Mouse (Mus musculus): ENCODE results near the gene BC029722. TPM values are rescaled to one million over a fixed set of nuclear protein-coding genes. Genes with fewer than 3 reads are reported as not detected.

Gene BC029722
- polyA plus RNA-seq (2012; ENCODE audit: low replicate concordance) = 34.6 and 39.0 TPM in 2 replicates

DNA sequence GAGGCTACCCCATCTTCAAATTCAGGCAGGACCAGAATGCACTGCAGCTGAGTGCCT lies at the start of gene BC029722:
Gene BC029722 (minus strand): TSS at position 35 of the 57 bp plus-strand sequence.

GRCm38 (mm10) chr2:155834732-155835131 lies 15.5 kb upstream of the BC029722 start, which contains the start of gene Fam83c:
Fam83c (minus strand) TSS chr2:155834854.

DNA sequence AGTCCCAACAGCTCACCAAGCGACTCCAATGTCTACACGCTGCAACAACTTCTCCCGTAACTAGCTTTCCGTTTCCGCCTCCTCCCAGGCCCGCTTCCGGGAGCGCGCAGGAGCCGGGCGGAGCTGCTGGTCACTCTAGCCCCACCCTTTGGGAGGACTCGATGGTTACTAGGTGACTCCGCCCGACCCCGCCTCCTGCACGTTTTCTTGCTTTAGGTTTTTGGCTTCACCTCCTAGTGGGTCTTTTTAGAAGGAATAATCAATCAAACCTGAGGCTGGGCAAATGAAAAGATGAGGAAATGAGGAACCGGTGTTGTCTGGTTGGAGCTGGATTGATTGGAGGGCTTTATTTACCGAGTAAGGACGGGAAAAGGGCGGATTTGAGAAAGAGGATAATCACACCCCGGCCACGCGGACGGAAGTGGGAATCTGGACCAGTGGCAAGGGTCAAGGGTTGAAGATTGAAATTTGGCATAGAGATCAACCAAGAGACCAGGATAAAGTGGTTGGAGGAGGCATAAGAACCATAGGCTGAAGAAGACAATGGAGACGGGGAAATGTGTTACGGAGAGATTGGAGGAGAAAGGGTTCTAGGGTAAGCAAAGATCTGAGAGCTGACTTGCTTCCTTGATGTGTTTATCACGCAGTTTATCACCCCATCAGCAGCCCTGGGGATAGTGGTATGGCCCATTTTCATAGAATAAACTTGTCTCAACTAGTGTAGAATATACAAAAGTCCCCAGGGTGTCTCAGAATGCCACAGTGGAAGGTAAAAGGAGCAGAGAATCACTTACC lies 7.6 kb upstream of the BC029722 start, which contains the start of gene Eif6:
Gene Eif6 (minus strand): TSS at position 296 of the 795 bp plus-strand sequence.

GRCm38 (mm10) chr2:155774927-155775684 lies 44.1 kb downstream of the BC029722 start, which contains the start of gene Mmp24:
Mmp24 (plus strand) TSS chr2:155775342.

Other genes starting within 250 kb of the BC029722 start
- 17.2 and 20.6 TPM in 2 replicates for gene Gss, start 226.6 kb downstream of the BC029722 start, polyA plus RNA-seq (2012; ENCODE audit: low replicate concordance)
- gene Myh7b, start 208.2 kb downstream of the BC029722 start, polyA plus RNA-seq (2012; ENCODE audit: low replicate concordance) = 2.6 and 5.9 TPM in 2 replicates
- 79.6 and 93.0 TPM in 2 replicates for gene Trpc4ap, start 127.0 kb downstream of the BC029722 start, polyA plus RNA-seq (2012; ENCODE audit: low replicate concordance)
- 52.9 and 96.9 TPM in 2 replicates for gene Edem2, start 90.0 kb downstream of the BC029722 start, polyA plus RNA-seq (2012; ENCODE audit: low replicate concordance)
- not detected in 2 replicates for gene Gm17581, start 83.6 kb downstream of the BC029722 start, polyA plus RNA-seq (2012; ENCODE audit: low replicate concordance)
- gene Procr, start 68.3 kb downstream of the BC029722 start, polyA plus RNA-seq (2012; ENCODE audit: low replicate concordance) = 0.71 and 3.0 TPM in 2 replicates
- not detected in 2 replicates for gene Mmp24, start 44.1 kb downstream of the BC029722 start, polyA plus RNA-seq (2012; ENCODE audit: low replicate concordance)
- gene Eif6, start 7.5 kb upstream of the BC029722 start, polyA plus RNA-seq (2012; ENCODE audit: low replicate concordance) = 525 and 574 TPM in 2 replicates
- gene Fam83c, start 15.4 kb upstream of the BC029722 start, polyA plus RNA-seq (2012; ENCODE audit: low replicate concordance) = not detected in 2 replicates
- 1.9 and 2.0 TPM in 2 replicates for gene Uqcc1, start 110.9 kb upstream of the BC029722 start, polyA plus RNA-seq (2012; ENCODE audit: low replicate concordance)
- 0.25 TPM in 1 of 2 replicates, not detected in the other for gene Gm15557, start 121.3 kb upstream of the BC029722 start, polyA plus RNA-seq (2012; ENCODE audit: low replicate concordance)
- 0.31 and 0.70 TPM in 2 replicates for gene Gdf5, start 125.9 kb upstream of the BC029722 start, polyA plus RNA-seq (2012; ENCODE audit: low replicate concordance)
- 13.3 and 14.7 TPM in 2 replicates for gene Cep250, start 137.0 kb upstream of the BC029722 start, polyA plus RNA-seq (2012; ENCODE audit: low replicate concordance)
- 0.34 and 0.60 TPM in 2 replicates for gene 6430550D23Rik, start 188.6 kb upstream of the BC029722 start, polyA plus RNA-seq (2012; ENCODE audit: low replicate concordance)
- gene Ergic3, start 188.6 kb upstream of the BC029722 start, polyA plus RNA-seq (2012; ENCODE audit: low replicate concordance) = 23.3 and 34.1 TPM in 2 replicates
- gene Fer1l4, start 233.5 kb upstream of the BC029722 start, polyA plus RNA-seq (2012; ENCODE audit: low replicate concordance) = 0.24 and 0.41 TPM in 2 replicates
- gene Spag4, start 245.7 kb upstream of the BC029722 start, polyA plus RNA-seq (2012; ENCODE audit: low replicate concordance) = 3.1 and 3.3 TPM in 2 replicates

All from leukemia stem cell, adult 10-12 weeks (primary cell).